Mouse (Mus musculus): ENCODE results near the gene Dhx15.

Gene Dhx15

GRCm38 (mm10) chr5:52145684-52146083, 44.6 kb downstream of the Dhx15 start:
- DNase-seq (ENCODE audit: low spot score) = no peak

DNA sequence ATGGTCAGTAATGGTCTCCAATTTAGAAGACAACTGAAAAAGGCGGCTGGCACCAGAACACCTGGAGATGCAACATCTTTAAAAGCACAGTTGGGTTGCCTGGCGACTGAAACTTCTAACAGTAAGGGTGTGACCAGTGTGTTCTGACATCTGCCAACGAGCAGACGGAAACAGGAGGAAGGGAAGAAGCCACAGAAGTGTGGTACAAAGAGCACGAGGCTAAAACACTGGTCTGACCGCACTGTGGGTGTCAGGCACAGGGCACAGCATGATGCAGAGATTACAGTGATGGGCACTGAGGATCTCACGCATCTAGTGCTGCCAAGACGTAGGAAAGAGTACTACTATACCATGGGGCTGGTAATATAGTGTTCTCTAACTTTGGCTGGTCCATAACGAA, 48.4 kb downstream of the Dhx15 start:
- no peak for DNase-seq (ENCODE audit: low spot score)

GRCm38 (mm10) chr5:52138819-52139218, 51.5 kb downstream of the Dhx15 start:
- DNase-seq (ENCODE audit: low spot score) = no peak

- DNase-seq (ENCODE audit: low spot score) = no peak
These were observed 52.2 kb downstream of the Dhx15 start for GRCm38 (mm10) chr5:52138134-52138533.

- DNase-seq (ENCODE audit: low spot score) = no peak
These were observed 54.7 kb downstream of the Dhx15 start for GRCm38 (mm10) chr5:52135460-52136141.

DNA sequence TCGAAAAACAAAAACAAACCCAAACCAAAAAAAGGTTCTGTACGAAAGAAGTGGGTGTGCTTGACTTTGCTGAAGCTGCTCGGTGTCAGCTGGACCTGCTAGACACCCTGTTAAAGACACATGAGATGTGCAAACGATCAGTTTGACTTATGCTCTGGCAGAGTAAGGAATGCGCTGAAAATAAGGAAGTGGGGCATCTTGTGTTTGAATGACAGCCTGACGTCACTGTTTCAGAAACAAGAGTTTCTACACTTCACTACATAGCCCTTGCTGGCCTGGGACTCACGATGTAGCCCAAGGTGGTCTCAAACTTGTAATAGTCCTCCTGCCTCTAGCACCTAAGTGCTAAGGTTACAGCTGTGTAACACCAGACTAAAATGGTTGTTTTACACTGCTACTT, 57.5 kb downstream of the Dhx15 start:
- no peak for DNase-seq (ENCODE audit: low spot score)

GRCm38 (mm10) chr5:52132092-52132491, 58.2 kb downstream of the Dhx15 start:
- DNase-seq (ENCODE audit: low spot score) = peak; percentile 35

- DNase-seq (ENCODE audit: low spot score) = no peak
These were observed 58.9 kb downstream of the Dhx15 start for GRCm38 (mm10) chr5:52131389-52131788.

GRCm38 (mm10) chr5:52130496-52130895, 59.8 kb downstream of the Dhx15 start:
- no peak for DNase-seq (ENCODE audit: low spot score)

- DNase-seq (ENCODE audit: low spot score) = no peak
These were observed 64.1 kb downstream of the Dhx15 start for GRCm38 (mm10) chr5:52126263-52126662.

- no peak for DNase-seq (ENCODE audit: low spot score)
These were observed 64.5 kb downstream of the Dhx15 start for GRCm38 (mm10) chr5:52125854-52126253.

GRCm38 (mm10) chr5:52122146-52122545, 68.2 kb downstream of the Dhx15 start:
- DNase-seq (ENCODE audit: low spot score) = no peak

DNA sequence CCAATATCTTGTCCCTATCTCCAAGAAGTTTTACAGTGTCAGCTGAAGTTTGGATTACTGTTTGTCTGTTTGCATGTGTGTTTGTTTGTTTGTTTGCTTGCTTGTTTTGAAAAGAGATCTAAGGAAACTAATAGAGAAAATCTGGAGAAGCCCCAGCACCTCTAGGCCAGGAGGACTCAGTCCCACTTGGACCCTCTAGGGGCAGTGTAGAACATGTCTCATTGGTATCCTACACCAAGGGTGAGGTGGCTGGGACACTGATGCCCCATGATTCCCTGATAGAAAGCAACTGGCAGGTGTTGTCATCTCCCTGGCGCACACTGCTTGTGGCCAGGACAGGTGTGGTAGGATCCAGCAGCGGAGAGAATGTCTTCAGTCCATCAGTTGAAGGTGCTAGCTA, 70.5 kb downstream of the Dhx15 start:
- DNase-seq (ENCODE audit: low spot score) = no peak

- no peak for DNase-seq (ENCODE audit: low spot score)
These were observed 71.1 kb downstream of the Dhx15 start for GRCm38 (mm10) chr5:52119192-52119591.

DNA sequence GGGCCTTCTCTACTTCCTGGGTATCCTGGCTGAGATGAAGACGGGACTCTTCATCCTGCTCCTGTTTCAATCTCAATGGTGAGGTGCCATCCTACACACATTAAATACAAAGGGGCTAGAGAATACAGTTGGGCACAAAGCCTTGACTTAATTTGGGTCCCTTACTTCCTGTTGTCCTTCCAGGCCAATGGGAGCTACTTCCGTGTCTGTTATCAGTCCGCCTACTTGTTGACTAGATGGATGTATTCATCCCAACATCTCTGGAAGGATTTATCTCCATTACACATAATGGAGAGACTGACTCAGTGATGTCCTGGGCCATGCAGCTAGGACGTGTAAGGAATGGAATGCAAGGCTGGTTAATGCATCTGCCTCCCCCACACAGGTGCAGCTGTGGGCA, 72.5 kb downstream of the Dhx15 start:
- DNase-seq (ENCODE audit: low spot score) = no peak

- peak; percentile 30 for DNase-seq (ENCODE audit: low spot score)
These were observed 73.9 kb downstream of the Dhx15 start for GRCm38 (mm10) chr5:52116404-52116803.

DNA sequence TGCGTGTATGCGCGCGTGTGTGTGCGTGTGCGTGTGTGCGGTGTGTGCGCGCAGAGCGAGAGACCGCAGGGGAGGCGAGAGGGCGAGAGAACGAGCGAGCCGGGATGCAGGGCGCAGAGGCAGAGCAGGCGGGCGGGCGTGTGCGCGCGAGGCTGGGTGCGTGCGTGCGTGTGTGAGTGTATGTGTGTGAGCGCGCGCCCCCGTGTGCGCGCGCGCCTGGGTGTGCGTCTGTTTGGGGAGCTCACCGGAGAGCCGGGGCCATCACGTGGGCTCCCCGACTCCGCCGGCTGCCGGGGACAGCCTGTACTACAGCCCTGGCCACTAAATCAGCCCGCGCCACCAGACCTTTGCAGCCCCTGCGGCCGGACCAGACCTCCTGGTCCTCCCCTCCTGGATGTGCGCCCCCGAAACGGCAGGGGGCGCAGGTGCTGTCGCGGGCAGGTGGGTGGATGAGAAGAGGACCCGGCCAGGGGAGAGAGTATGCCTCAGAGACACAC, 74.4 kb downstream of the Dhx15 start:
- DNase-seq (ENCODE audit: low spot score) = peak; percentile 85

GRCm38 (mm10) chr5:52114751-52115451, 75.4 kb downstream of the Dhx15 start:
- peak; percentile 29 for DNase-seq (ENCODE audit: low spot score)

DNA sequence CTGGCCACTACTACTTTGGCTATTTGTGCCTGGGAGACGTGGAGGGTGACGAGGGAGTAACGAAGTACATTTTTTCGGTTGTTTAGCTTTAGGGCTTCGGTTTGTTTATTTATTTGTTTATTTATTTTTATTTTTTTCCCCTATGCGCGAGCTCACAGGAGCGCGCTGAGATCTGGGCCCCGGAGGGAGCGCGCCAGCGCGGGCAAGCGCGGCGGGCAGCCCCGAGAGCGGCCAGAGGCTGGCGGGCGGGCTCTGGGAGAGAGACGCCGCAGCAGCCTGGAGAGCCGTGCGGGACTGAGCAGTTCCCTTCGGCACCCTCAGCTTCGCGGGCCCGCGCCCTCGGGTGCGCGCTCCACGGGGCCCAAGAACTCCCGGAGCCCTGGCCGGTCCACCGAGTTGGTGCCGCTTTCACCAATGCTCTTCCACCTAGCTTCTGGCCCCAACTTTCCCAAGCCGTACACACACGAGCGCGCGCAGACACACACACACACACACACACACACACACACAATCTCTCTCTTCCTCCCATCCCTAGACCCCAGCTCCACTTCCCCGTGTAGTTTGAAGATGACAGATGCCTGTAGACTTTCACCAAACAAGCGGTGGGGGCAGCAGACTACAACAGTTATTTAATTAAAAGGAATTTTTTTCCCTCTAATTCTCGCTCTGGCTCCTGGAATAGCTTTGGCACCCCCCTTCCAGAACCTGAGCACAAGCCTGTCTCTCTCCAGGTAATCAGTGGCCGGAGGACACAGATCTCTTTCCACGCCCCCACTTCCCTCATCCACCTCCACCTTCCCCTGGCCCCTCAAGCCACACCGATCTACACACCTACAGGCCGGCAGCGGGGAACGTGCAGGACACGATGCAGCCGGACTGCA, 76.2 kb downstream of the Dhx15 start:
- DNase-seq (ENCODE audit: low spot score) = peak; percentile 40

DNA sequence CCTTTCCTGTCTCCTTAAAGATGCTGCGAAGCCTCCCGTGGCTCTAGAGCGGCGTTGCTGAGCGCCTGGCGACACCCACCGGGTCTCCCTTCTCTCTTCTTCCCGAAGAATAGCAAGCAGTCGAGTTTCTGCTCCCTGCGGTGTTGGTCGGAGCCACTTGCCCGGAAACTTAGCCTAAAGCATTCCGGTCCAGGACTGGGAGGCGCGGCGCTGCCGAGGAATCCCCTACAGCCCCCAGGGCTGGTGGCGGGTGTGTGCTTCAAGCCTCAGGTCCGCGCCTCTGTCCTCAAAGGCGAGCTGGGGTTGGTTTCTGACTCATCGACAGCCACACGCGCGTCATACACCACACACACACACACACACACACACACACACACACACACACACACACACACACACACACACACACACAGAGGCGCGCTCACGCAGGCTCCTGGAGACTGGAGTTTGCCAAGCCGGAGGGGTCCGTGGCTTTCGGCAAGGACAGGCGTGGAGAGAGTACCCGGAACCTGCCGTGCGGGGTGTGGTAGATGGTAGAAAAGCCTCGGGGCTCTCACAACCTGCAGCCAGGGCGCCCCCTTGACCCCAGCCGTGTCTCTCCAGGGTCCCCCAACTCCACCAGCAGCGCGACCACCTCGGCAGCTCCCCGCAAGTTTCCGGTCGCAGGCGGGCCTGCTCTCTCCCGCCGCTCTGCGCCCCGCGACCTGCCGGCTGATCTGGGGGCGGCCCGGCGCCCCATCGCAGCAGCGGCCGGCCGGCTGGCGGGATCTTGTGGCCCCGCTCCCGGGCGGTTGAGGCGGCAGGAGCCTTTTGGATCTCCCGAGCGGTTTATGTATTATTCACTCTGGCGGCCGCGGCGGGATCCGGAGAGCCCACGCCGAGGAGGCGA, 77.1 kb downstream of the Dhx15 start:
- peak; percentile 31 for DNase-seq (ENCODE audit: low spot score)

- no peak for DNase-seq (ENCODE audit: low spot score)
These were observed 78.0 kb downstream of the Dhx15 start for GRCm38 (mm10) chr5:52112191-52112760.
